ENCODE assay signal across 8 mouse cellular contexts in genomic region chr9:7763614-7764300, GRCm38 (mm10). TPM values are rescaled to one million over a fixed set of nuclear protein-coding genes. Genes with fewer than 3 reads are reported as not detected.
DNase-seq lines count a peak whose midpoint lies in the region; ATAC-seq lines count a peak whose summit lies in the region.

Tmem123 (plus strand) TSS chr9:7764041.

- peak; percentile 100 for DNase-seq in adipocyte (ENCODE audit: low spot score)
- DNase-seq in embryo, embryonic 10 days (ENCODE audit: low spot score) = peak; percentile 99
- DNase-seq in gastrocnemius, postnatal 10 days = peak; percentile 99
- DNase-seq in induced T-regulatory cell, adult 2 months (ENCODE audit: low read depth) = peak; percentile 100
- DNase-seq in left cerebral cortex, adult 9 months (ENCODE audit: low spot score in 2 of 2) = peak; percentile 91 to 95
- DNase-seq in right cerebral cortex, postnatal 14 days = peak; percentile 88
- DNase-seq in urinary bladder, postnatal 36 days (ENCODE audit: low spot score in 2 of 2) = peak; percentile 98 to 100

- ATAC-seq in megakaryocyte progenitor cell, adult 5-6 weeks (replicated peaks; ENCODE audit: poor library complexity) = peak; percentile 87

RNA-seq across cellular contexts. Expression of gene Tmem123, which starts in this region (rescaled TPM):
- total RNA-seq in gastrocnemius, postnatal 10 days (2021) = 10 to 100 TPM; 33.9 to 37.0 TPM
- 121 and 124 TPM in 2 replicates for total RNA-seq in megakaryocyte progenitor cell, adult 5-6 weeks (2015)
- 106 and 123 TPM in 2 replicates for total RNA-seq in megakaryocyte progenitor cell, adult 5-6 weeks (2017)

Comparison
In these comparisons a context has a peak if more than half of its experiments do, and no peak if none do; other contexts are left out.
1. Peak in every context shown above with its lines: DNase-seq and ATAC-seq.